Comparison of ENCODE assay signal across 15 mouse cellular contexts in the genomic region with DNA sequence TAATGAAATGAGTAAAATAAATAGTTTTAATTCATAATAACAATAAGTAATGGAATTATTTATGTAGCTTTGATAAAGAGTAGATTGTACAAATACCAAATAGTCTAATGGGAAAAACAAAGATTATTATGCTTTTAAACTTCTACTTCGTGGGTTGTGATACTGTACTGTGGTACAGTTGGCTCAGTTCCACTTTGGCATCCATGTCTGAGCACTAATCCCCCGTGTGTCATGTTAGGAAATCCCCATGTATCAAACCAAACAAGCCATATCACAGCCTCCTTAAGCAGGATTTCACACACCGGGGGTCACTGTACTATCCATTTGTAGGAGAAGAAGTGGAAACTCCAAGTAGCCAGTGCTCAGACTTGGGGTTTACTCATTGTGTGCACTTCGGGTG.
"Had no signal": no experiment of that assay in that cellular context is flagged by ENCODE, and none has a peak within 500 bp of the region (broad histone marks: within the 10 kb centered on the region; RNA-seq: fewer than 3 reads in every experiment).

No protein-coding gene starts in this region.

- H3K4me3 ChIP-seq: lung, embryonic 15.5 days; megakaryocyte, embryonic 14.5 days; midbrain, embryonic 13.5 days; midbrain, embryonic 15.5 days; neural tube, embryonic 12.5 days; stomach, embryonic 15.5 days had no signal

- DNase-seq: lung, adult 2 months; lung, postnatal 14 days; lung, postnatal 36 days; right cerebral cortex, postnatal 14 days; thymus, adult 2 months; thymus, postnatal 14 days; thymus, postnatal 36 days had no signal

- H3K27ac ChIP-seq: lung, embryonic 15.5 days; macrophage; midbrain, embryonic 13.5 days; midbrain, embryonic 15.5 days; neural tube, embryonic 12.5 days; stomach, embryonic 15.5 days; stomach, postnatal 0 days had no signal
